Mouse (Mus musculus) embryonic facial prominence, embryonic 11.5 days (tissue): ENCODE measurements at regions not wholly inside any gene's neighbourhood (a gene's known extent, or its start where the extent isn't known, plus 50 kb on each side); places are given as distances from the start of the nearest gene placed in this dataset.
A peak's percentile ranks its signal among the peaks of the same experiment; 100 is the strongest.

Source experiments
- ATAC-seq: fragments of 200-750 bp; cut with Nextera tagmentation; replicated peaks from 2 replicates; pipeline ENCODE4 v1.8.0; 2017; ENCODE audit warnings: low read depth; ENCODE audit not compliant: insufficient number of reproducible peaks, low FRiP score, low TSS enrichment
- DNase-seq: peaks from one replicate; pipeline ENCODE4 v3.0.0-alpha.2; 2015; ENCODE audit warnings: low spot score
- H3K27ac ChIP-seq: fragments of 300-500 bp; sonication (generic); replicated peaks from 2 replicates; pipeline ENCODE4 v1.5.1; 2014; ENCODE audit warnings: mild to moderate bottlenecking, low read depth, low read length, control low read depth
- H3K27me3 ChIP-seq: fragments of 300-500 bp; sonication (generic); 2 replicates; pipeline ENCODE4 v1.6.1; 2014; ENCODE audit warnings: mild to moderate bottlenecking, low read length, moderate library complexity, mixed read lengths; ENCODE audit not compliant: control insufficient read depth, insufficient read depth
- H3K36me3 ChIP-seq: fragments of 300-500 bp; sonication (generic); replicated peaks from 2 replicates; pipeline ENCODE4 v1.6.1; 2014; ENCODE audit warnings: low read depth, mild to moderate bottlenecking, low read length, moderate library complexity, mixed read lengths; ENCODE audit not compliant: control insufficient read depth, insufficient read depth
- H3K4me1 ChIP-seq: fragments of 300-500 bp; sonication (generic); 2 replicates; pipeline ENCODE4 v1.6.1; 2014; ENCODE audit warnings: low read length, mixed read lengths; ENCODE audit not compliant: control insufficient read depth, insufficient read depth
- H3K4me2 ChIP-seq: fragments of 300-500 bp; sonication (generic); 2 replicates; pipeline ENCODE4 v1.6.1; 2014; ENCODE audit warnings: low read depth, mild to moderate bottlenecking, control low read depth, low read length, moderate library complexity
- H3K4me3 ChIP-seq: fragments of 300-500 bp; sonication (generic); 2 replicates; pipeline ENCODE4 v1.5.1; 2014; ENCODE audit warnings: low read depth, low read length, control low read depth
- H3K9ac ChIP-seq: fragments of 300-500 bp; sonication (generic); replicated peaks from 2 replicates; pipeline ENCODE4 v1.6.1; 2014; ENCODE audit warnings: mild to moderate bottlenecking, control low read depth, low read length
- H3K9me3 ChIP-seq: fragments of 300-500 bp; sonication (generic); replicated peaks from 2 replicates; pipeline ENCODE4 v1.6.1; 2016; ENCODE audit warnings: mild to moderate bottlenecking, low read length, inconsistent platforms, mixed read lengths; ENCODE audit not compliant: control insufficient read depth
- WGBS: fragments of 180-500 bp; shearing (Covaris S2); extraction: QIAGEN DNeasy Blood & Tissue Kit; methylation state at CpG from one replicate; pipeline ENCODE4 v1.1.7; 2014; 5-methylcytosine and 5-hydroxymethylcytosine counted together

GRCm38 (mm10) chr19:36207735-36208288 is 87.9 kb upstream of the Ankrd1 start:
- ATAC-seq: no peak
- Histone ChIP-seq H3K27ac (no peak overlapping the region), H3K9me3 (no peaks in the 10 kb centered on the region), H3K4me2 (no peak overlapping the region), H3K9ac (no peak overlapping the region), H3K4me3 (no peak overlapping the region), H3K4me1 (no peaks in the 10 kb centered on the region), H3K36me3 (no peaks in the 10 kb centered on the region), H3K27me3 (no peaks in the 10 kb centered on the region)
- peak; percentile 15 for DNase-seq
- WGBS: 26% methylated on average over 7 of the region's 7 CpGs

GRCm38 (mm10) chr19:36208419-36208818 is 88.5 kb upstream of the Ankrd1 start:
- H3K9ac ChIP-seq: no peak overlapping the region
- H3K4me2 ChIP-seq: no peak overlapping the region
- H3K36me3 ChIP-seq: no peaks in the 10 kb centered on the region
- H3K4me3 ChIP-seq: no peak overlapping the region
- WGBS: 71% methylated on average over 5 of the region's 5 CpGs
- ATAC-seq (no peak), DNase-seq (no peak)
- no peak overlapping the region for H3K27ac ChIP-seq
- no peaks in the 10 kb centered on the region for H3K9me3 ChIP-seq
- H3K27me3 ChIP-seq: no peaks in the 10 kb centered on the region
- H3K4me1 ChIP-seq: no peaks in the 10 kb centered on the region

GRCm38 (mm10) chr19:36213461-36213860 is 93.6 kb upstream of the Ankrd1 start:
- Histone ChIP-seq H3K9ac (no peak overlapping the region), H3K36me3 (no peaks in the 10 kb centered on the region), H3K27me3 (no peaks in the 10 kb centered on the region), H3K4me2 (no peak overlapping the region), H3K4me3 (no peak overlapping the region), H3K4me1 (no peaks in the 10 kb centered on the region; the same call in 1 of the 2 replicates), H3K9me3 (no peaks in the 10 kb centered on the region), H3K27ac (no peak overlapping the region)
- no peak for ATAC-seq
- no peak for DNase-seq
- WGBS: 59% methylated on average over 8 of the region's 8 CpGs

- no peak overlapping the region for H3K27ac ChIP-seq
- no peak overlapping the region for H3K4me3 ChIP-seq
- 18% methylated on average over 7 of the region's 7 CpGs for WGBS
- H3K4me1 ChIP-seq: no peaks in the 10 kb centered on the region; the same call in 1 of the 2 replicates
- no peaks in the 10 kb centered on the region for H3K36me3 ChIP-seq
- H3K27me3 ChIP-seq: no peaks in the 10 kb centered on the region
- no peak overlapping the region for H3K9ac ChIP-seq
- no peaks in the 10 kb centered on the region for H3K9me3 ChIP-seq
- peak; percentile 85 for ATAC-seq
- no peak overlapping the region for H3K4me2 ChIP-seq
- DNase-seq: peak; percentile 71
These were observed 94.5 kb upstream of the Ankrd1 start for GRCm38 (mm10) chr19:36214188-36214968.

GRCm38 (mm10) chr19:36217177-36217576 is 97.3 kb upstream of the Ankrd1 start:
- no peak overlapping the region for H3K9ac ChIP-seq
- no peak overlapping the region for H3K27ac ChIP-seq
- no peaks in the 10 kb centered on the region for H3K27me3 ChIP-seq
- ATAC-seq (no peak), DNase-seq (no peak)
- no peak overlapping the region for H3K4me3 ChIP-seq
- no peak overlapping the region for H3K4me2 ChIP-seq
- WGBS: 83% methylated on average over 5 of the region's 5 CpGs
- no peaks in the 10 kb centered on the region; the same call in 1 of the 2 replicates for H3K4me1 ChIP-seq
- no peaks in the 10 kb centered on the region for H3K36me3 ChIP-seq
- H3K9me3 ChIP-seq: no peaks in the 10 kb centered on the region

- 74% methylated on average over 5 of the region's 5 CpGs for WGBS
- no peak for DNase-seq
- H3K36me3 ChIP-seq: no peaks in the 10 kb centered on the region
These were observed 97.7 kb upstream of the Ankrd1 start for GRCm38 (mm10) chr19:36217605-36218004.

GRCm38 (mm10) chr19:36218921-36219320 is 99.0 kb upstream of the Ankrd1 start:
- no peaks in the 10 kb centered on the region for H3K36me3 ChIP-seq
- 88% methylated on average over 5 of the region's 5 CpGs for WGBS
- H3K27ac ChIP-seq: no peak overlapping the region
- no peak overlapping the region for H3K4me2 ChIP-seq
- no peak for ATAC-seq
- H3K27me3 ChIP-seq: no peaks in the 10 kb centered on the region
- H3K4me3 ChIP-seq: no peak overlapping the region
- H3K4me1 ChIP-seq: no peaks in the 10 kb centered on the region; the same call in 1 of the 2 replicates
- no peak overlapping the region for H3K9ac ChIP-seq
- no peak for DNase-seq
- H3K9me3 ChIP-seq: no peaks in the 10 kb centered on the region

More at GRCm38 (mm10) chr19:36217605-36218004, 97.7 kb upstream of the Ankrd1 start:
- no peak for ATAC-seq
- no peaks in the 10 kb centered on the region for H3K9me3 ChIP-seq
- no peak overlapping the region for H3K4me3 ChIP-seq
- no peak overlapping the region for H3K4me2 ChIP-seq
- no peaks in the 10 kb centered on the region; the same call in 1 of the 2 replicates for H3K4me1 ChIP-seq
- H3K9ac ChIP-seq: no peak overlapping the region
- no peak overlapping the region for H3K27ac ChIP-seq
- H3K27me3 ChIP-seq: no peaks in the 10 kb centered on the region

GRCm38 (mm10) chr19:36221104-36221503 is 101.2 kb upstream of the Ankrd1 start:
- WGBS: 87% methylated on average over 2 of the region's 2 CpGs
- ATAC-seq: no peak
- no peaks in the 10 kb centered on the region for H3K9me3 ChIP-seq
- no peak overlapping the region for H3K9ac ChIP-seq
- H3K27ac ChIP-seq: no peak overlapping the region
- H3K36me3 ChIP-seq: no peaks in the 10 kb centered on the region
- no peaks in the 10 kb centered on the region for H3K27me3 ChIP-seq
- H3K4me1 ChIP-seq: no peaks in the 10 kb centered on the region
- H3K4me3 ChIP-seq: no peak overlapping the region
- DNase-seq: no peak
- H3K4me2 ChIP-seq: no peak overlapping the region
